Mouse (Mus musculus) kidney, postnatal 14 days (tissue): ENCODE data around the gene Nvl.

Source experiments
- DNase-seq: peaks from one replicate; pipeline ENCODE4 v3.0.0; 2022; ENCODE audit warnings: mixed read lengths

Nvl gene

GRCm38 (mm10) chr1:181143950-181144836 is at the start of gene Nvl, which contains the start of gene Cnih4:
TSS of gene Nvl (minus strand) at chr1:181144204.
TSS of gene Cnih4 (plus strand) at chr1:181144693.
- peak; percentile 95 for DNase-seq

DNA sequence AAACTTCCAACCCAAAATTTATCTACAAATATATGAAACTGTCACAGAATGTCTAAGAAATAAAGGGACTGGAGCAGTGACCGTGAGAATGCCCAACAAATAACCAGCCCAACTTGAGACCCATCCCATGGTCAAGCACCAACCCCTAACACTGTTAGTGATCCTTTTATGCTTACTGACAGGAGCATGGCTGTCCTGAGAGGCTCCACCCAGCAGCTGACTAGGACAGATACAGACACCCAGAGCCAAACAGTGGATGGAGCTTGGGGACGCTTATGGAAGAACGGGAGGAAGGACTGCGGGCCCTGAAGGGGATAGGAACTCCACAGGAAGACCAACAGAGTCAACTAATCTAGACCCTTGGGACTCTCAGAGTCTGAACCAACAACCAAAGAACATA is 44.9 kb upstream of the Nvl start:
- DNase-seq: no peak

DNA sequence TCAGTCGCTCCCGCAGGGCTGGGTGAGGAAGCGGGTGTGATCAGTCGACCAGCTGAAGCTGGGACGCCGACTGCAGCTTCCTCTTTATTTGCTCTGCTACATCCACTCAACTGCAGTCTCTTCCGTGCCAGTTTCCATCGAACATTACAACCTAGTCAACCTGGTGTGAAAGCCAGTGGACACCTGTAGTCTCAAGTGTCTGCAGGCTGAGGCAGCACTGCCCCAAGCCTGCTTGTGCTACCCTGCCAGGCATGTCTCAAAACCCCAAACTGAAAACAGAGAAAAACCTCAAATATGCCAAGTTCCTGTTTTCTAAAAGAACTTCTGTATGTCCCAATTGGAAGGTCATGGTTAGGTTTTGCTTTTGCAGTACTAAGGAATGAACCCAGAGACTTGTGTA is 26.2 kb upstream of the Nvl start:
- DNase-seq: no peak

GRCm38 (mm10) chr1:181168377-181168776 is 24.4 kb upstream of the Nvl start:
- peak; percentile 30 for DNase-seq

- DNase-seq: no peak
Measured at GRCm38 (mm10) chr1:181167816-181168215, 23.8 kb upstream of the Nvl start.

DNA sequence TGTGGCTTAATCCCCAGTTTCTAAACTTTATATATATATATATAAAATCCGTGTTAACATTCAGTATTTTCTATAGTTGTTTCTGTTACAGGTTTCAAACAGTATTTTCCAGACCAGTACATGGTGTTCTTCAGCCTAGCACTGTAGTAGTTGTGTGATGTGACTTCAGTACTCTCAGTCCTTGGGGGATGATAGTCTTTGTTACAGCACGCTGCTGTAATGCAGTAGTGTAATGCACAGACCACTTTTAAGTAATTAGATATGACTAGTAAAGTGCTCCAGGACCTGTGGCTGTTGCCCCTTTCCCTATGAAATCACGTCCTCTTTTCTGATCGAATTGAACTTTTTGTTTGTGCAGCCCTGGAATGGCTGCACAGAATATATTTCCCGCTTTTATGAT is 7.5 kb upstream of the Nvl start:
- no peak for DNase-seq

- DNase-seq: peak; percentile 94
Measured at GRCm38 (mm10) chr1:181150827-181151534, 7.0 kb upstream of the Nvl start.

DNA sequence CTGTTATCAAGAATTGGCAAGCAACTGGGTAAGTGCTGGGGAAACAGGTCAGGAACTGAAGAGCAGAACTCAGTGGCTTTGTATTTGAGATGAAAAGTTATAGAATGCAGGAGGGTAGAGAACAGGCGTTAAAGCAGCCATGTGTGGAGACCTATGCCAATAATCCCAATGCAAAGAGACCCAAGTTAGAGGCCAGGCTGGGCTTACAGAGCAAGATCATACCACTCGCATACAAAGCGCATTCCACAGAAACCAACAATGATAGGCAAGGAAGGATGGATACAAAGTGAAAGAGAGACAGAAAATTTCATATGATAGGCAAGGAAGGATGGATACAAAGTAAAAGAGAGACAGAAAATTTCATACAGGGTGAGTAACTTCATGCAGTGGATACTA is 6.4 kb upstream of the Nvl start:
- DNase-seq: no peak

GRCm38 (mm10) chr1:181149373-181150017 is 5.5 kb upstream of the Nvl start:
- no peak for DNase-seq

DNA sequence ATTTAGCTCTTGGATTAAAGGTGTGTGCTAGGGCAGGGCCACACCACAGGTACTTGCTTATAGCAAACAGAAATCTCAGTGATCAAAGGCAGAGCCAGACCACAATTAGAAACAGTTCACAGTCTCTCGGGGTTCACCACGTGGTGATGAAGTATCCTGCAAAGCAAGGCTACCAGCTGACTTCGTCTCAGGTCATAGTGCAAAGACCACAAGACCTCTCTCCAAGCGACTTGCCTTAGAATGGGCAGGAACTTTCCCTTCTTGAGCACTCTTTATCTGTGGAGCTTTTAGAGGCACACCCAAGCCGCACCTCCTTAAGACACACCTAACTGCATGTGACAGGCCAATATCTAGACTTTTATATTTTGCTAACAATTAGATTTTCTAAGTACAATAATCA is 4.5 kb upstream of the Nvl start:
- peak; percentile 53 for DNase-seq

GRCm38 (mm10) chr1:181146187-181146586 is 2.2 kb upstream of the Nvl start:
- DNase-seq: no peak

GRCm38 (mm10) chr1:181144966-181145365 is 962 bp upstream of the Nvl start:
- DNase-seq: no peak

DNA sequence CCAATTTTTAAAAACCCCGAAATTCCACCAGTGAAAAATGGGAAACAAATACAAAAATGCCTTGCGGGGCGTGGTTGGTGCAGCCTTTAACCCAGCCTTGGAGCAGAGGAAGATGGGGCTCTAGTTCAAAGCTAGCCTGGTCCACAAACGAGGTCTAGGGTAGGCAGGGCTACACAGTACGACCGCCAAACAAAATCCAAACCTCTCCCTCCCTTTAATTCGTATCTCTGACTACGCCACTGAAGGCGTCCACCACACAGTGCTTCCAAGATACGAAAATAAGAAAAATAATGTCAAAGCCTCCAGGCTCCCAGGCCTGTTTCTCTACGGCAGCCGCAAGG is 425 bp downstream of the Nvl start:
- no peak for DNase-seq

DNA sequence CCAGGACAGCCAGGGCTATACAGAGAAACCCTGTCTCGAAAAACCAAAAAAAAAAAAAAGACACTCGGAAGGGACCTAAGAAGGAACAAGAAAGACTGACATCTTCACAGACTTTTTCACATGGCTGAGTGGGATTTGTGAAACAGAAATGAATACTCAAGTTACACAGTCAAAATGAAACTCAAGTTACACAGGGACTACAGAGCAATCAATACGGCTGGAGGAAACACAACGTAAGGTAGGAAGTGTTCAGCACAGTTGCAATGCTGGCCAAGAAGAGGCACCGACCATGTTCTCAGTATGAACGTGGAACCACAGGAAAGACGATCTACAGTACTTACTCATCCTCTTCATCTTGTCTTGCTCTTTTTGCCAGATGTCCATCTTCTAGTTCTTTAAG is 5.3 kb downstream of the Nvl start:
- DNase-seq: no peak

GRCm38 (mm10) chr1:181131915-181132314 is 12.1 kb downstream of the Nvl start:
- DNase-seq: no peak

- no peak for DNase-seq
Measured at GRCm38 (mm10) chr1:181126766-181127165, 17.2 kb downstream of the Nvl start.

GRCm38 (mm10) chr1:181125916-181126315 is 18.1 kb downstream of the Nvl start:
- no peak for DNase-seq

DNA sequence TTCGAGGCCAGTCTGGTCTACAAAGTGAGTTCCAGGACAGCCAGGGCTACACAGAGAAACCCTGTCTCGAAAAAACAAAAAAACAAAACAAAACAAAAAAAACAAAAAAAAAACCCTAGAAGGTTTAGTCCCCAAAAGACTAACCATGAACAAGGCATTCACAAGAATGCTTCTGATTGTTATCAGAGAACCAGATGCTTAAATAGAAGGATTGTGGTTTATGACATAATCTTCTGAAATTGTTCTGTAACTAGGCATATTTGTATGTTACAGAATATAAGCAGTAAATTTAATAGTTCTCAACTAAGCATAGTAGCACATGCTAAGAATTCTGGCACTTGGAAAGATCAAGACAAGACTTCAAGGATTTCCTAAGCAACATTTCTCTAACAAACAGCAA is 19.9 kb downstream of the Nvl start:
- DNase-seq: no peak

GRCm38 (mm10) chr1:181117112-181117511 is 26.9 kb downstream of the Nvl start:
- DNase-seq: no peak

GRCm38 (mm10) chr1:181090048-181090447 is 54.0 kb downstream of the Nvl start:
- DNase-seq: no peak

- peak; percentile 28 for DNase-seq
Measured at GRCm38 (mm10) chr1:181084021-181084420, 60.0 kb downstream of the Nvl start.

- no peak for DNase-seq
Measured at GRCm38 (mm10) chr1:181073075-181073474, 70.9 kb downstream of the Nvl start.

GRCm38 (mm10) chr1:181069671-181070070 is 74.3 kb downstream of the Nvl start:
- DNase-seq: no peak

DNA sequence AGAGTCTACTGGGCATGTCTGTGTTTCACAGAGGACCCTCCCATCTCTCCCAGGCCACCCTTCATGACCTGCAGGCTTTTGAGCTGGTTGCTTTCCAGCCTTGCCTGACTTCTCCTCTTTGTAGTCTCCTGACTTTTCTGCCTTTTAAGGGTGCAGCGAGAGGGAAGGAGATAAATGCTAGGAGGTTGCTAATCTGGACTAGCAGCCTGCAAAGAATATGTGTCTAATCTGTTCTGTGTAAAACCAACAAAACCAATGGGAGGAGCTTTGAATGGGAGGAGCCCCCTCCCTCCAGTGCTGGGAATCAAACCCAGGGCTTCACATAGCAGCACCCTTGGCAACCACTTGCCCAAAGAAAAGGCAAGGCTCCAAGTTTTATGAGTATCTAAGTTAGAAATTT is 75.7 kb downstream of the Nvl start:
- no peak for DNase-seq
